Mouse (Mus musculus) B cell, adult (primary cell): ENCODE measurements around the gene Gm10097. TPM values are rescaled to one million over a fixed set of nuclear protein-coding genes. Genes with fewer than 3 reads are reported as not detected.

ENCODE experiments used
- total RNA-seq: library from RNA; stranded (reverse); gene quantifications from 4 replicates; pipeline ENCODE4 v1.2.4, GENCODE M21; 2023; ENCODE audit not compliant: inconsistent age

Gm10097 gene
- not detected in 4 replicates for total RNA-seq

GRCm38 (mm10) chr10:5068676-5069265 is at the start of gene Gm10097:
TSS of gene Gm10097 (plus strand) at chr10:5069192.

